Mouse (Mus musculus) adrenal gland, postnatal 14 days (tissue): ENCODE results near the gene Spata31d1a. TPM values are rescaled to one million over a fixed set of nuclear protein-coding genes. Genes with fewer than 3 reads are reported as not detected.
A peak's percentile ranks its signal among the peaks of the same experiment; 100 is the strongest.

Experiments
- DNase-seq: peaks from one replicate; pipeline ENCODE4 v3.0.0; 2021; ENCODE audit warnings: mixed read lengths
- total RNA-seq: library from RNA; stranded (reverse); gene quantifications from 2 replicates; pipeline ENCODE4 v1.2.3, GENCODE M21; 2021

Spata31d1a gene
- total RNA-seq, 1 experiment from 2014 or later = not detected

DNA sequence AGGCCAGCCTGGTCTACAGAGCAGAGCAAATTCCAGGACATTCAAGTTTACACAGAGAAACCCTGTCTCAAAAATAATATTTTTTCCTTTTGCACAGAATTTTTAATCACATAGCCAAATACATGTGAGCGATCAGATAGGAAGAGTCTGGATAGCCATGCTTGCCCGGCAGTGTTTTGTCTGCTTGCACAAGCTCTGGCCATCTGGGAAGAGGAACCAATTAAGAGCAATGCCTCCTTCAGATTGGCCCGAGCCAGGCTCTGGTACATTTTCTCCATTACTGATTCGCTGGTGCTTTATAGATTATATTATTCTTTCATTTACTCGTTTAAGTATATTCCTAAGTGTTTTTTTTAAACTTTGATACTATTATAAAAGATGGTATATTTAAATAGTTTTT is 42.4 kb downstream of the Spata31d1a start:
- no peak for DNase-seq

DNA sequence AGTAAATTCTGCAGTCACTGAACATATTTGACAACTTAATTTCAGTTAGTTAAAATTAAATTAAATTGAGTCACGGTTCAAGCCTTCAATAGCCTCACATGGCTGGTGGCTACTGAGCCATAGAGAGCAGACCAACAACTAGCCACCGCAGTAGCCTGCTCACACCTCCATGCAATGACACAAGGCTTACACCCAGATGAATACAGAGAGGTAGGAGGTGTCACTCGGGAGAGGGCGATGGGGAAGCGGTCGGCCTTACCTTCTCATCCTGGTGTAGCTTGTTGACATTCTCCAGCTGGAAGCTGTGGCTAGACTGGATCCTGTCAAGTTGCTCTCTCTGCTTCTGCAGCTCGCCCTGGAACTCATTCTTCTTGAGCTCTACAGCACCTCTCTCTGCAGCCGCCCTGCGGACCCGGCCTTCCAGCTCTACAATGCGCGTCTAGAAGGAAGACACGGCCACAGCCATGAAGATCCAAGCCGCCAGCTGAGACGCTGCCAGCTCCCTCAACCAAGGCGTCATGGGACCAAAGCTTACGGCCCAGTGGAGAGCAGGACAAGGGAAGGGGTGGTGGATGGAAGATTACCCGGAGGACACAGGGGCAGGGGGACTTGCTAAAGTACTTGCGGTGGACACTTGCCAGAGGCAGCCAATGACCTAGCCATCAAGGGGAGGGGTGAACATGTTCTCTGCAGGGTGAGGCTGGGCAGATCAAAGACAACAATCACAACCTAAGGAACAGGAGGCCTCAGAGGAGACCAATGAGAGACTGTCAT is 46.0 kb downstream of the Spata31d1a start:
- DNase-seq = peak; percentile 12

DNA sequence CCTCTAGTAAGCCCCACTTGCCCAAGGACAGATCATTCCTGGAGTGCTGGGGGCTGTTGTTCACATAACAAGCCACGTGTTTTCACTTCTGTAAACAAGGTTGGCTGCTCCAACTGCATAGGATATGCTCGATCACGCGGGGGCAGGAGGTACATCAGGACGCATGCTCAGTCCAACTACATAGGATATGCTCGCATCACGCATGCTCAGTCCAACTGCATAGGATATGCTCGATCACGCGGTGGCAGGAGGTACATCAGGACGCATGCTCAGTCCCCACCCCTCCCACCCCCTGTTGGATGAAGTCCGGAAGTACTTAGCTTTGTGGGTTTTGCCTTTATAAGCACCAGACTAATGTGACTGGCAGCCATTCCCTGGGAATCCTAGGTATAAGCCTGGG is 48.2 kb downstream of the Spata31d1a start:
- no peak for DNase-seq

DNA sequence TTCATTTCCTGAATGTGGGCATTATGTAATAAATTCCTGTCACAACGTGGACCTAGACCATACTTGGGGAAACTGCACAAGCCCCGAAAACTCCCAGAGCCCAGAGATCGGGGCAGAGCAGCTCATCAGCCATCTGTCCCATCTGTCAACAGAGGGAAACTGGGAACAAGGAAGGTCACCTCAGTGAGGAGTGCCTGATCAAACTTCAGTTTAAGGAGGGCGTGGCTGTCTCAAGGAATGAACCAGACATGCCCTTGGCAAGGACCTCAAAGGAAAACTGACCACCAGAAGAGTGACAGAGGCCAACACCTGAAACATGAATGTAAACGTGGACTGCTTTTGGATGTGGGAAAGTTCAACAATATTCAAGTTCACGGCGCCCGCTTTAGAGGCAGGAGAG is 48.7 kb downstream of the Spata31d1a start:
- DNase-seq = no peak

DNA sequence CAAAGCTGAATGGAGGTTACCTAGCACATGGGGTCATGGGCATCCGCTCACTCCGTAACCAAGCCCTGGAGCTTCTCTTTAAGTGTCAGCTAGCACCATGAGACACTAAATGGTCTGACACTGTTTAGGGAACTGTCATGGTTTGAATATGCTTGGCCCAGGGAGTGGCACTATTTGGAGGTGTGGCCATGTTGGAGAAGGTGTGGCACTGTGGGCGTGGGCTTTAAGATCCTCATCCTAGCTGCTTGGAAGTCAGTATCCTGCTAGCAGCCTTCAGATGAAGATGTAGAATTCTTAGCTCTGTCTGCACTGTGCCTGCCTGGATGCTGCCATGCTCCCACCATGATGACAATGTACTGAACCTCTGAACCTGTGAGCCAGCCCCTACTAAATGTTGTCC is 49.8 kb downstream of the Spata31d1a start:
- DNase-seq = no peak

DNA sequence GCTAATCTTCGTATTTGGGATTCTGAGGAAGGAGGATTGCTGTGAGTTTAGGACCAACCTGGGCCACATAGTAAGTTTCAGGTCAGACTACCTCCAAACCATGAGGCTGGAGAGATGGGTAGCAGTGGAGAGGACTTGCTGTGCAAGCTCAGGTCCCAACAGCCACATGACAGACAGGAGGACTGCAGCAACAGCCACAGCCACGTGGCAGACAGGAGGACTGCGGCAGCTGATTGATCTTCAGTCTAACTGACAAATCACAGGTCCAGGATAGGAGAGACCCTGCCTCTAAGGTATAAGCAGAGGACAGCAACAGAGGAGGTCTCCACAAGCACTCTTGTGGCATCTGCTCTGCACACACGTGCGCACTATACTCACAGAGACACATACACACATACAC is 52.3 kb downstream of the Spata31d1a start:
- DNase-seq = no peak

DNA sequence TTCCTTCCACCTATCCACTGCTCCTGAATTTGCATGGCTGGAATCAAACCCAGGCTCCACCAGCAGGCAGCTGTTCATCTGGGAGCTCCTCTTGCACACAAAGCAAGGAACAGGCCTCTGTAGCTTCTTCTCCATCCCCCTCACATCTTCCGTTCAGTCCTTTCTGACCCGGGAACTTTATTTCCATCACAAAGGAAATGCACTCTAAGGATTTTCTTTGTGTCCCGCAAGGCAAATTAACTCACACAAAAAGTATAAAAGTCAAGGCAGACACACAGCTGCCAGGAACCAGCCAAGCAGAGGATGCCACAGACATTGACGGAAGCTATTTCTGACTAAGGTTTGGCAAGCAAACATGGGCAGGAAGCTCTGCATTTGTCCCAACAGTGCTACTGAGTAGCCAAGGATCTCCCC is 53.1 kb downstream of the Spata31d1a start:
- DNase-seq = no peak

DNA sequence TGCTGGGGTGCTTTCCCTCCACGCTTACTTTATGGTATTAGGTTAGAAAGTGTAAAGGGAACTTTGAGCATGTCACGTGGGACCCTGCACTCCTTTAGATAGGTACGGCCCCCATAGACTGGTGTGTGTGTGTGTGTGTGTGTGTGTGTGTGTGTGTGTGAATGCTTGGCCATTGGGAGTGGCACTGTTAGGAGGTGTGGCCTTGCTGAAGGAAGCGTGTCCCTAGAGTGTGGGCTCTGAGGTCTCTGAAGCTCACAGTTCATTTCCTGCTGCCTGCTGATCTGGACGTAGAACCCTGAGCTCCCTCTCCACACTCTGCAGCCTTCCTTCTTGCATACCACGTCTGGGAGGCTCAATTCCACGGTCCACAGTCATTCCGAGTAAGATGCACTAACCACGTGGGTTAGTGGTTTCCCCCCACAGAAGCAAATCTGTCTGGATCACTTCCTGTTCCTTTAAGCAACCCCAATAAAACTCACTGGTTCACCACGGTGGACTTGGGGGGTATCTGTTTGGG is 53.8 kb downstream of the Spata31d1a start:
- no peak for DNase-seq

DNA sequence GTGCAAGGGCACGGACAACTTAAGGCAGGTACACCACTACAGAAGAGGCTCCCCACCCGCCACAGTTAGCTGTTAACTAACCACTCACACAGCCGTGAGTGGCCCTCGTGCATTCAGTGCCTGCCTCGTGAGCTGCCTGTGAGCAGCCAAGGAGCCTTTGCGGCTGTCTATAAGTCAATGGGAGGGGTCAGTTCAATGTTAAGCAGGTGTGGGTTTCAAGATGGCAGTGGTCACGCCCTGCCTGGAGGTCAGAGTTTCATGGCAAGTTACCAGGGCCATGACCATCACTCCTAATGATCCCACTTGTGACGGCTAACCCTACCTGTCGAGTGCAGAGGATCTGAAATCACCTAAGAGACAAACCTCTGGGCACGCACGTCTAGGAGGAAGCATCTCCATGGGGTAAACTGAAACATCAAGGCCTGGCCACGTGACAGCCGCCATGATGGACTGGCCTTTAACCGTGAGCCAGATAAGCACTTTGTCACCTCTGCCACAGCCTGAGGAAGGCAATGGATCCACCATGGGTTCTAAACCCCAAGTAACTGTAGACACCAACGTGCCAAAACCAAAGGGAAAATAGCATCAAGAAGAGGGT is 54.3 kb downstream of the Spata31d1a start:
- no peak for DNase-seq

DNA sequence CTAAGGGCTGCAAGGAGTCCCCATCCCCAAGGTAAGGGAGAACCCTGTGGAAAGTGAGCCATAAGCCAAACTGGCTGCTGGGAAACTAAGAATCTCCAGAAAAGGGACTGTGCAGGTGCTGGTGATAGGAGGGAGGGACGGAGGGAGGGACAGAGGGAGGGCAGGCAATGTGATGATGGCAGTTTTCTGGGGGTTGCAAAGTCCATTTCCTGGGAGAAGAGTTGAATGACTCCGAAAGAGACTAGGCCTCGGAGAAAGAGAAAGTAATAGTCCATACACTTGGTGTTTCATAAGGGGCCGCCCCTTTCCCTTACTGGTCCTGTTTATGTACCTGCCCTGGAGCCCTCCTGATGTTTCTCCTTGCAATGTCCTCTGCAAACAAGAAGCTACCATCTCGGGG is 55.7 kb downstream of the Spata31d1a start:
- no peak for DNase-seq

DNA sequence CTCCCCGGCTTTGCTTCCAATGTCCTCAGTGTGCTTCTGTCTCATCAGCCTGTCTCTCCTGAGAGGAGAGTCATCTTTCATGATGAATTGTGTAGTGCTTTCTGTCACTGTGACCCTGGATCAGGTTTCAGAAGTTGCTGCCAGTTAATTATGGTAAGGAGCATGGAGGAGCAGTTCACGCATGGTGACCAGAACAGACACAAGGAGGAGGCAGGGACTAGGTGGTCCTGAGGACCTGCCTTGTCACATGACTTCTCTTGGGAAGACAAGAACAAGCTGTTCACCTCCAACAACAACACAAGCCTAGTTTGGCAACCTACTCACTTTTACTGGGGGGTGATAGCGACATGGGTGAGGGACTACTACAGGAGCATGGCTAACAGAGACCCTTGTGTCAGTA is 57.0 kb downstream of the Spata31d1a start:
- no peak for DNase-seq

DNA sequence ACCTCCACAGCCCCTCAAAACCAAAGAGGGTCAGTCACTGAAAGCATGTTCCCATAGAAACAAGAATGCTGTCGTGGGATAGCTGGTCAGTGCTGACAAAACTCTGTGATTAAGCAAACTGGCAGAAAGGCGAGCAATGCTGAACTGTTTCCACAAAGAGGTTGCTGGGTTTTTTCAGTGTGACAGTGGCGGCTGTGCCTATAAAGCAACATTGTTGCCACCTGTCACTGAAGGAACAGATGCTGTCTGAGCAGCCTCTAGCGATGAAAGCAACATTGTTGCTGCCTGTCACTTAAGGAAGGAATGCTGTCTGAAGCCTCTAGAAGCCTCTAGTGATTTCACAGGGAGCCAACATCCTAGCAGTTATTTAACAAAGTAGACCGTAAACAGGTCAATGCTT is 57.5 kb downstream of the Spata31d1a start:
- DNase-seq = no peak

Other genes starting within 250 kb of the Spata31d1a start
- 29.6 and 32.2 TPM in 2 replicates for gene Agtpbp1, start 125.1 kb downstream of the Spata31d1a start, total RNA-seq
- 58.4 and 60.0 TPM in 2 replicates for gene Naa35, start 125.1 kb downstream of the Spata31d1a start, total RNA-seq
- 10.7 and 13.7 TPM in 2 replicates for gene Golm1, start 34.5 kb downstream of the Spata31d1a start, total RNA-seq
- gene 4921517D22Rik, start 16.2 kb downstream of the Spata31d1a start, total RNA-seq = not detected in 2 replicates
- not detected in 2 replicates for gene Spata31d1b, start 2.0 kb upstream of the Spata31d1a start, total RNA-seq
- not detected in 2 replicates for gene Spata31d1d, start 21.4 kb upstream of the Spata31d1a start, total RNA-seq
- gene 1700014D04Rik, start 36.4 kb upstream of the Spata31d1a start, total RNA-seq = not detected in 2 replicates
- 136 and 140 TPM in 2 replicates for gene Isca1, start 59.5 kb upstream of the Spata31d1a start, total RNA-seq
- gene Gm49354, start 71.9 kb upstream of the Spata31d1a start, total RNA-seq = not detected in 2 replicates
- 67.8 and 79.4 TPM in 2 replicates for gene Tut7, start 112.8 kb upstream of the Spata31d1a start, total RNA-seq